Mouse (Mus musculus) hindbrain, embryonic 12.5 days (tissue): Measurements from ENCODE around the gene Pofut1. TPM values are rescaled to one million over a fixed set of nuclear protein-coding genes. Genes with fewer than 3 reads are reported as not detected.
"Not testable (repeated sequence)": the region's sequence is repeated elsewhere in the genome, so short reads cannot be mapped to it uniquely, and the experiment has no call there.

ENCODE experiments used
- ATAC-seq: fragments of 200-750 bp; cut with Nextera tagmentation; 2 replicates; pipeline ENCODE4 v1.8.0; 2017; ENCODE audit warnings: moderate TSS enrichment; ENCODE audit not compliant: low FRiP score
- H3K27ac ChIP-seq: fragments of 300-500 bp; sonication (generic); 2 replicates; pipeline ENCODE4 v1.5.1; 2016; ENCODE audit warnings: mild to moderate bottlenecking
- H3K27me3 ChIP-seq: fragments of 300-500 bp; sonication (generic); 2 replicates; pipeline ENCODE4 v1.6.1; 2016; ENCODE audit warnings: mild to moderate bottlenecking
- H3K36me3 ChIP-seq: fragments of 300-500 bp; sonication (generic); 2 replicates; pipeline ENCODE4 v1.6.1; 2016; ENCODE audit warnings: mild to moderate bottlenecking
- H3K4me1 ChIP-seq: fragments of 300-500 bp; sonication (generic); 2 replicates; pipeline ENCODE4 v1.6.1; 2016
- H3K4me2 ChIP-seq: fragments of 300-500 bp; sonication (generic); replicated peaks from 2 replicates; pipeline ENCODE4 v1.6.1; 2016; ENCODE audit warnings: mild to moderate bottlenecking
- H3K4me3 ChIP-seq: fragments of 300-500 bp; sonication (generic); 2 replicates; pipeline ENCODE4 v1.5.1; 2016; ENCODE audit warnings: mild to moderate bottlenecking
- H3K9ac ChIP-seq: fragments of 300-500 bp; sonication (generic); 2 replicates; pipeline ENCODE4 v1.6.1; 2016; ENCODE audit warnings: mild to moderate bottlenecking, moderate library complexity
- H3K9me3 ChIP-seq: fragments of 300-500 bp; sonication (generic); replicated peaks from 2 replicates; pipeline ENCODE4 v1.6.1; 2016; ENCODE audit warnings: mild to moderate bottlenecking
- WGBS: fragments of 180-500 bp; shearing (Covaris S2); methylation state at CpG from one replicate; pipeline ENCODE4 v1.1.7; 2016; 5-methylcytosine and 5-hydroxymethylcytosine counted together
- polyA plus RNA-seq: library from polyadenylated mRNA; unstranded; fragments of >200 nt; fragmentation: Nextera tagmentation; extraction: Ambion mirVana; gene quantifications from 2 replicates; pipeline ENCODE4 v1.2.1, GENCODE M21; 2016

The Pofut1 gene
- polyA plus RNA-seq, 1 experiment from 2014 or later: 5.6 TPM

DNA sequence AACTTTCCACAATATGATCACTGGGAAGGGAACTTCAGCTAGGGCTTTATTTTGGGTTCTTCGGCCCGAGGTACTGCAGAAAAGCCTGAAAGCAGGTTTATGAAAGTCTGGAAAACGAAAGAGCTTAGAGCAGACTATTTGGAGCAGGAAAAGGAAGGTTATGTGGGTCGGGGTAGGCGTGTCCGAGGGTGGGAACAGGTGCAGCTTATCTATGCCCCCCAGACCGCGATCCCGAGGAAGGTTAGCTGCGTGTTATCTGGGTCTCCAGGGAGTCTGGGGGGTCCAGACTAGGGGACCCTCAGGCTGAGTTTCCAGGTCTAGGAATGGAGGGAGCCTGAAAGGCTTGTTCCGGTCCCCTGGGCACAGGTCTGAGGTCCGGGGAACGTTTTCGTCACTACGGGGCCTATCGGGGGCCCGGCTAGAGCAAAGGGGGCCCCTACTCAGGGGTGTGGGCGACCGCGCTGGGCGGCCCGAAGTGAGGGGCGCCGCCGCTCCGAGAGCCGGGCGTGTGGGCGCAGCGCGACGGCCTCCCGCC is 565 bp upstream of the Pofut1 start:
- ATAC-seq: peak; percentile 77
- peak overlapping the region; percentile 87 for H3K4me3 ChIP-seq
- H3K4me2 ChIP-seq: peak overlapping the region; percentile 98
- peaks cover 37% of the 10 kb centered on the region for H3K4me1 ChIP-seq
- peaks cover 15% of the 10 kb centered on the region for H3K36me3 ChIP-seq
- H3K9me3 ChIP-seq: no peaks in the 10 kb centered on the region
- peak overlapping the region; percentile 92 for H3K27ac ChIP-seq
- under 1% methylated on average over 20 of the region's 33 CpGs for WGBS
- H3K9ac ChIP-seq: peak overlapping the region; percentile 97
- no peaks in the 10 kb centered on the region for H3K27me3 ChIP-seq

DNA sequence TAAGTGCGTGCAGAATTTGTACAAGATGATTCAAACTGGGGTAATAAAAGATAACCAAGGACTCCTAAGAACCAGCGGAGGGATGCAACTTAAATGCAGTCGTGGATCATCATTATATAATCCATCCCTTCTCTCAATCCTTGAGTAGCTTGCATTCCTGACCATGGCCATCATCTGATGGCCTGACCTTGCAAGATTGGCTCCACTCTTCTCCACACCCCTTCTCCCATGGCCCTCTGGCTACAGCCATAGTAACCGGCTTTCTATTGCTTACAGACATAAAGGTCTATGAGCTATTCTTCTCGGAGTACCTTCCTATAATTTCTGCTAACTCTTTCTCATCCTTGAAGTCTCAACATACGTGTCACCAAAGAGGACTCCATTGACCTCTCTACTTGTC is 823 bp downstream of the Pofut1 start:
- Histone ChIP-seq H3K27me3 (no peaks in the 10 kb centered on the region), H3K36me3 (peaks cover 7% of the 10 kb centered on the region; the same call in 1 of the 2 replicates), H3K4me1 (peaks cover 37% of the 10 kb centered on the region), H3K4me2 (peak overlapping the region; percentile 98), H3K4me3 (peak overlapping the region; percentile 87), H3K27ac (0 out of 2 replicates have a peak overlapping the region, but pooled peaks have one; percentile 92), H3K9ac (peak overlapping the region; percentile 97), H3K9me3 (no peaks in the 10 kb centered on the region)
- WGBS: 69% methylated on average over 6 of the region's 6 CpGs
- ATAC-seq: no peak

DNA sequence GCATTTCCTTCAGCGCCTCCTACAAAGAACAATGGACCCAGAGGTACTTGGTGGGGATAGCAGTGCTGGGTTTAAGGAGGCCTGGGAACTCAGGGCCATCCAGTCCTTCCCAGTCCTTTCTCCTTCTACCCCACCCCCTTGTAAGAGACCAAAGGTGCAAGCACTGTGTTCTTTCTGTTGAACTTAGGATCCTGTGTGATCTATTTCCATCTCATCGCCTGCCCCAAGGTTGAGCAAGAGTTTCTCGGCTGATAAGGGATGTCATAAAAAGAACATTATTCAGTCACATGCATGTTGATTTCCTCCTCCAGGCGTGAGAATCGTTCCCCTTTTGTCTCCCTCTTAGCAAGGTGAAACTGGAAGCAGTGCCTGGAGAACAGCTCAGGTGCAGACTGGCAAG is 8.4 kb downstream of the Pofut1 start:
- ATAC-seq: no peak
- 94% methylated on average over 5 of the region's 5 CpGs for WGBS
- no peak overlapping the region for H3K27ac ChIP-seq
- H3K4me3 ChIP-seq: no peak overlapping the region
- H3K9me3 ChIP-seq: no peaks in the 10 kb centered on the region
- no peaks in the 10 kb centered on the region for H3K4me1 ChIP-seq
- no peaks in the 10 kb centered on the region for H3K27me3 ChIP-seq
- peaks cover 47% of the 10 kb centered on the region for H3K36me3 ChIP-seq
- no peak overlapping the region for H3K9ac ChIP-seq
- H3K4me2 ChIP-seq: no peak overlapping the region

DNA sequence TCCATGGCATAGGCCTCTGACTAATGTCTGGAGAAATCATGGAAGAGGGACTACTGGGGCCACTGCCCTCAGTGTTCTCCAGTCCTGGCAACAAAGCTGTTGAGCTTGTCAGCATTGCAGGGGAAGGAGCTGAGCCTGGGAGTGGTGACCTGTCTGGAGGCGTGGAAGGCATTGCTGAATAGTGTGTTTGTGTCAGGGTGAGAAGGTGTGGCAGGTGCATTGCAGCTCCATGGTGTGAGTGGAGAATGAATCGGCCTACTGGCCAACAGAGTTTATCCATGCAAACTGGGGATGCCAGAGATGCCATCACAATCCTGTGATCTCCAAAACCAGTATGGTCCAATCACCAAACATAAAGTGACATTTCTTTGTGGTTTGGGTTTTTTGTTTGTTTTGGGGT is 15.3 kb downstream of the Pofut1 start:
- H3K36me3 ChIP-seq: peaks cover 30% of the 10 kb centered on the region
- no peak for ATAC-seq
- no peaks in the 10 kb centered on the region for H3K27me3 ChIP-seq
- no peak overlapping the region for H3K4me2 ChIP-seq
- H3K9me3 ChIP-seq: no peaks in the 10 kb centered on the region
- no peak overlapping the region for H3K9ac ChIP-seq
- H3K4me1 ChIP-seq: no peaks in the 10 kb centered on the region
- 81% methylated on average over 2 of the region's 2 CpGs for WGBS
- no peak overlapping the region for H3K27ac ChIP-seq
- no peak overlapping the region for H3K4me3 ChIP-seq

DNA sequence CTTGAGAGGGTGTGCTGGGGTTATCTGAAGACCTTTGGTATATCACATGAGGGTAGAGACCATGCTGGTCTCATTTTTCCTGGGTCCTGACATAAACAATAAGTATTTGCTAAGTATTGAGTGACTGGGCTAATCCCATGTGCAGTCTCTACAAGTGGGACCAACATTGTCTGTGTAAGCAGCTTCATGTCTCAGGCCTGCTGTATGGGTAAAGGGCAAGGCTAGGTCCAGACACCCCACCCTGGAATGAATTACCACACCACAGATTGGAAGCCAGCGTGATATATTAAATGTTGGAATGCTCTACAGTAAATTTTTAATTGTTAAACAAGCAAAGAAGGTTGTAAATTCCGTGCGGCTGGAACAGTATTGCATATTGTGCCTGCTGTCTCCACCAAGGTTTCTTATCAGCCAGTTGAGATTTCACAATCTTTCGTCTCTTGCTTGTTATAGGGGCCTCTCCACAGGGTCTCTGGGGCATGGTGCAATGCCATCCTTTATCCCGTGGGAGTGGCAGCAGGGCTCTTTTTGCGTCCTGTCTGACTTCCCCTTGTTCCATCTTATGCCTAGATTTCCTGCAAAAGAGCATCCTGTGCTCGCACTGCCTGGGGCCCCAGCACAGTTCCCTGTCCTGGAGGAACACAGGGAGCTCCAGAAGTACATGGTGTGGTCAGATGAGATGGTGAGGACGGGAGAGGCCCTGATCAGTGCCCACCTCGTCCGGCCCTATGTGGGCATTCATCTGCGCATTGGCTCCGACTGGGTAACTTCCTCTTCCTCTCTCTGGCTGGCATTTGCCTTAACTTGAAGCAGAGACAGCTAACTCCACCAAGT is 17.9 kb downstream of the Pofut1 start:
- no peaks in the 10 kb centered on the region for H3K9me3 ChIP-seq
- no peak overlapping the region for H3K4me3 ChIP-seq
- no peak overlapping the region for H3K27ac ChIP-seq
- no peak for ATAC-seq
- no peaks in the 10 kb centered on the region for H3K4me1 ChIP-seq
- peaks cover 39% of the 10 kb centered on the region for H3K36me3 ChIP-seq
- H3K27me3 ChIP-seq: no peaks in the 10 kb centered on the region
- H3K4me2 ChIP-seq: no peak overlapping the region
- 87% methylated on average over 12 of the region's 12 CpGs for WGBS
- no peak overlapping the region for H3K9ac ChIP-seq

DNA sequence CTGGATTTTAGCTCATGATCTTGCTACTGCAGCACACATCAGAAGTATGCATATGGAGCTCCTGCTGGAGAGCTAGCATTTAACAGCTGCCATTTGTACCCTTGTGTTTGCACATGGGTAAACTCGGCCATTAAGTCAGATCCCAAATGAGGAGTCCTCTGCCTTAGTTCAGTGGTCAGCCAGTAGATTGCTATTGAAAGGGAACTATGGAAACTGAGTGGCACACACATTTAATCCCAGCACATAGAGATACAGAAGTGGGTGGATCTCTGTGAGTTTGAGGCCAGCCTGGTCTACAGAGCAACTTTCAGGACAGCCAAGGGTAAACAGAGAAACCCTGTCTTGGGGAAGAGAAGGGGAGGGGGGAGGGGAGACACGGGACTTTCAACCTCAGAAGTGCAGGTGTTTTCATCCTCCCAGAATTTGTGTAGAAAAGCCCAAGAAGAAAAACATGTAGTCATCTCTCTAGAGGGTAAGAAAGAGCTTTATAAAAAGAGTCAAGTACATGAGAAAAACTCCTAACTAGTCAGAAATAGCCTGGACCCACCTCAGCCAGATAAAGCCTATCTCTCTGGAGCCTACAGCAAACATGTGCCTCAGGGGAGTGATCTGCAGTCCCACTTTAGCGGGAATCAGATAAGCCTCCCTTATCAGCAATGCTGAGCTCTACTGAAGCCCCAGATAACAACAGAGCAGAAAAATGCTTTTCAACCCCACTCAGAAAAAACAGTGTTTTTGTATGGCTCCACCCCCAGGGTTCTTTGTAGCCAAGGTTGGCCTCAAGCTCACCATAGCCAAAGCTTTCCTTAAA is 18.7 kb downstream of the Pofut1 start:
- Histone ChIP-seq H3K9me3 (no peaks in the 10 kb centered on the region), H3K27me3 (no peaks in the 10 kb centered on the region), H3K4me1 (no peaks in the 10 kb centered on the region), H3K4me3 (no peak overlapping the region), H3K4me2 (no peak overlapping the region), H3K9ac (no peak overlapping the region), H3K36me3 (peaks cover 47% of the 10 kb centered on the region), H3K27ac (no peak overlapping the region)
- 73% methylated on average over 3 of the region's 3 CpGs for WGBS
- ATAC-seq: no peak

DNA sequence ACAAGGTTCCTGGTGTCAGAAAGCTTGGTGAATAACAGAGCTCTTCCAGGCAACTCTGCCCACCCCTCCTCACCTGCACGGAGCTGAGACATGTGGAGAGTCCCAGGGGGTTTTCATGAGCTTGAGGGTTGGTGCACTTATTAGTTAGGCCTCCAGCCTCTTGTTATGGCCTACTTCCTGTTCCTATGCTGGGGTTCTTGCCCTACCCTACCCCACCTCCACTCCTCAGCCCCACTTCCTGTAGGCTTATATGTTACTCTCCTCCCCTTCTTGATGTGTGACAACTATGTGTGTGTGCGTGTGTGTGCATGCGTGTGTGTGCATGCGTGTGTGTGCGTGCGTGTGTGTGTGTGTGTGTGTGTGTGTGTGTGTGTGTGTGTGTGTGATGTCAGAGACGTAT is 21.7 kb downstream of the Pofut1 start:
- no peak overlapping the region for H3K4me2 ChIP-seq
- no peaks in the 10 kb centered on the region for H3K9me3 ChIP-seq
- H3K4me1 ChIP-seq: no peaks in the 10 kb centered on the region
- 92% methylated on average over 5 of the region's 7 CpGs for WGBS
- no peak overlapping the region for H3K4me3 ChIP-seq
- no peak overlapping the region for H3K27ac ChIP-seq
- peaks cover 70% of the 10 kb centered on the region for H3K36me3 ChIP-seq
- H3K27me3 ChIP-seq: no peaks in the 10 kb centered on the region
- H3K9ac ChIP-seq: no peak overlapping the region
- no peak for ATAC-seq

DNA sequence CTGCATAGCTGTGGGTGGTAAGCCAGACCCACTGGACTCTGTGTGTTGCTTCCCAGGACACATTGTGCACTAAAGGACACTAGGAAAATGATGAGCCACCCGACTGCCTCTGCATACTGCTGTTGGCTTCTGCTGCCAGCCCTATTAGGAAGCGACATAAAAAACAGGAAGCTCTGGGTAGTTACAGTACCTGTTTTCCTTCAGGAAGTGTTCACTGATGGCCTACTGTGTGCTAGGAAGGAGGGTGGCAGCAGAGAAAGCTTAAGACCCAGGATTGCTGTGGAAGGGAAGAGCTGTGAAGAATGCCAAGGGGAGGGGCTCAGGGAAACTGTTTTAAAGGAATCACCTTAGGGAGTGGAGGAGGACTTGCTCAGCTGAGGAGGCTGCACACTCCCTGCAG is 26.0 kb downstream of the Pofut1 start:
- WGBS: 91% methylated on average over 2 of the region's 2 CpGs
- Histone ChIP-seq H3K36me3 (peaks cover 54% of the 10 kb centered on the region), H3K4me1 (0 out of 2 replicates have a peak, but pooled peaks cover 2% of the 10 kb centered on the region), H3K9me3 (no peaks in the 10 kb centered on the region), H3K27me3 (no peaks in the 10 kb centered on the region), H3K4me3 (no peak overlapping the region), H3K4me2 (no peak overlapping the region), H3K27ac (no peak overlapping the region), H3K9ac (no peak overlapping the region)
- ATAC-seq: no peak

DNA sequence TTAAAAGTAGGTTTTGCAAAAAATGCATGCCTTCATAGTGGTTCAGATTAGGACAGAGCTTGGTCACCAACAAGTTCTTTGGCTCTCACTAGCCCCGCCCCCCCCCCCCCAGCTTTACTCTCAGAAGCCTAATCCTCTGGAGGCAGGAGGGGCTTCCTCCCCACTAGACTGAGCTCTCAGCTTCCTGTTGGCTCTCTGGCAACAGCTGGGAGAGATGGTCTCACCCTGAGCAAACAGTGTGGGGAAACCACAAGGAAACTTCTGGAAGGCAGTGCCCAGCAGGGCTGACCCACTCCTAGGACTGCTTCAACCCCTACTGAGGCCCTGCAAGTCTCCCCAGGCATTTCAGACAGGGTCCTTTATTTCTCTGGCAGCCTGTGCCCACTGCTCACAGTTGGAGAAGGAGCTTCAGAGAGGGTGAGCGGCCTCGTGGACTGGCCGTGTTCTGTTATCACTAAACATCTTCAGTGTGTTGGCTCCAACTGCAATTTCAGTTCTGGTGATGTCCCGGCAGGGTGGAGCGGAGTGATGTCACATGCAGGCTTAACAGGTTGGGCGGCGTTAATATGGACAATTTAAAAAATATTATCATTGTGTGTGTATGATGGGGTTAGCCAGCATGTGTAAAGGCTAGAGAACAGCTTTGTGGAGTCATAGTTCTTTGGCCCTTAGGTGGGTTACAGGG is 29.0 kb downstream of the Pofut1 start:
- not testable (repeated sequence) for H3K27me3 ChIP-seq, ATAC-seq, H3K4me2 ChIP-seq, H3K4me3 ChIP-seq, H3K9me3 ChIP-seq, H3K4me1 ChIP-seq, H3K27ac ChIP-seq, H3K9ac ChIP-seq
- whole genome bisulfite sequencing: 75% methylated on average over 8 of the region's 8 CpGs
- H3K36me3 ChIP-seq: peaks cover 26% of the 10 kb centered on the region

DNA sequence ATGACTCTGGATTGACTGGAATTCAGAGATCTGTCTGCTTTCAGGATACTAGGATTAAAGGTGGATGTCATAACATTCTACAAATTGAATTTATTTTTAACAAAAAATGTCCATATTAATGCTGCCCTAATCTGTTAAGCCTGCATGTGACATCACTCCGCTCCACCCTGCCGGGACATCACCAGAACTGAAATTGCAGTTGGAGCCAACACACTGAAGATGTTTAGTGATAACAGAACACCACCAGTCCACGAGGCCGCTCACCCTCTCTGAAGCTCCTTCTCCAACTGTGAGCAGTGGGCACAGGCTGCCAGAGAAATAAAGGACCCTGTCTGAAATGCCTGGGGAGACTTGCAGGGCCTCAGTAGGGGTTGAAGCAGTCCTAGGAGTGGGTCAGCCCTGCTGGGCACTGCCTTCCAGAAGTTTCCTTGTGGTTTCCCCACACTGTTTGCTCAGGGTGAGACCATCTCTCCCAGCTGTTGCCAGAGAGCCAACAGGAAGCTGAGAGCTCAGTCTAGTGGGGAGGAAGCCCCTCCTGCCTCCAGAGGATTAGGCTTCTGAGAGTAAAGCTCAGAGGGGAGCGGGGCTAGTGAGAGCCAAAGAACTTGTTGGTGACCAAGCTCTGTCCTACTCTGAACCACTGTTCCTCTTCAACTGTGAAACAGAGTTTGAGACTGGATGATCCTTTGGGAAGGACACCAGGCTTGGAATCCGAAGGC is 33.0 kb downstream of the Pofut1 start:
- H3K9ac ChIP-seq, H3K27me3 ChIP-seq: not testable (repeated sequence)
- WGBS: 81% methylated on average over 6 of the region's 6 CpGs

DNA sequence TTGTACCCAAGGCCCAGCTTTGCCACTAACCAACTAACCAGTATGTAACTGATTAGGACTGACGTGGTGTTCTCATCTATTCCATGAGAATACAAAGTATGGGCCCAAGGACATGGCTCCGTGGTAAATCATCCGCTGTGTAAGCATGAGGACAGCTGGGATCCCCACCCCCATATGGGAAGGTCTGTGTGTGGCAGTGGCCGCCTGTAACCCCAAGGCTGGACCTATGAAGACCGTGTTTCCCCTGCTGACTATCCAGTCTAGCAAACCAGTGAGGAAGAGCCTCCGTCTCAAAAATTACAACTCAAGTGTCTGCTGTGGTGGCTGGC is 33.5 kb downstream of the Pofut1 start:
- WGBS: 88% methylated on average over 6 of the region's 6 CpGs
- Histone ChIP-seq H3K27me3 (no peaks in the 10 kb centered on the region), H3K4me3 (no peak overlapping the region), H3K4me1 (0 out of 2 replicates have a peak, but pooled peaks cover under 1% of the 10 kb centered on the region), H3K36me3 (no peaks in the 10 kb centered on the region), H3K4me2 (no peak overlapping the region), H3K9ac (no peak overlapping the region), H3K9me3 (no peaks in the 10 kb centered on the region), H3K27ac (no peak overlapping the region)
- ATAC-seq: no peak

More for the DNA sequence above, 33.0 kb downstream of the Pofut1 start:
- H3K4me3 ChIP-seq, H3K27ac ChIP-seq, H3K36me3 ChIP-seq, H3K4me1 ChIP-seq, H3K9me3 ChIP-seq, H3K4me2 ChIP-seq, ATAC-seq: not testable (repeated sequence)
